Mouse (Mus musculus): Measurements from ENCODE around the gene Bag6. TPM values are rescaled to one million over a fixed set of nuclear protein-coding genes. Genes with fewer than 3 reads are reported as not detected.

The Bag6 gene
- polyA plus RNA-seq, 1 experiment: 194 TPM

GRCm38 (mm10) chr17:35139269-35139668 is 4.3 kb downstream of the Bag6 start:
- no peak overlapping the region for H3K27ac ChIP-seq (ENCODE audit: insufficient read depth, low read length)
- no peak overlapping the region for H3K4me3 ChIP-seq (ENCODE audit: insufficient read depth, low read length)
- TF ChIP-seq POLR2A (IDR thresholded peaks at IDR 0.05; ENCODE audit: extremely low read depth, insufficient read depth, low read length) (no peak), CTCF (IDR thresholded peaks at IDR 0.05; ENCODE audit: extremely low read depth, insufficient read depth, low read length) (no peak)

GRCm38 (mm10) chr17:35140490-35140996 is 5.6 kb downstream of the Bag6 start:
- TF ChIP-seq CTCF (IDR thresholded peaks at IDR 0.05; ENCODE audit: extremely low read depth, insufficient read depth, low read length): no peak
- TF ChIP-seq POLR2A (IDR thresholded peaks at IDR 0.05; ENCODE audit: extremely low read depth, insufficient read depth, low read length): no peak
- no peak overlapping the region for H3K27ac ChIP-seq (ENCODE audit: insufficient read depth, low read length)
- no peaks in the 10 kb centered on the region; the same call in 1 of the 2 replicates for H3K4me1 ChIP-seq (ENCODE audit: control insufficient read depth, insufficient read depth, low read length)
- no peak overlapping the region for H3K4me3 ChIP-seq (ENCODE audit: insufficient read depth, low read length)

More at GRCm38 (mm10) chr17:35139269-35139668, 4.3 kb downstream of the Bag6 start:
- H3K4me1 ChIP-seq (ENCODE audit: control insufficient read depth, insufficient read depth, low read length): no peaks in the 10 kb centered on the region; the same call in 1 of the 2 replicates

GRCm38 (mm10) chr17:35141971-35142370 is 7.0 kb downstream of the Bag6 start:
- no peak for TF ChIP-seq POLR2A (IDR thresholded peaks at IDR 0.05; ENCODE audit: extremely low read depth, insufficient read depth, low read length)
- no peak for TF ChIP-seq CTCF (IDR thresholded peaks at IDR 0.05; ENCODE audit: extremely low read depth, insufficient read depth, low read length)
- H3K4me1 ChIP-seq (ENCODE audit: control insufficient read depth, insufficient read depth, low read length): no peaks in the 10 kb centered on the region
- H3K27ac ChIP-seq (ENCODE audit: insufficient read depth, low read length): no peak overlapping the region
- no peak overlapping the region for H3K4me3 ChIP-seq (ENCODE audit: insufficient read depth, low read length)

GRCm38 (mm10) chr17:35146139-35146538 is 11.2 kb downstream of the Bag6 start:
- TF ChIP-seq CTCF (IDR thresholded peaks at IDR 0.05; ENCODE audit: extremely low read depth, insufficient read depth, low read length): no peak
- TF ChIP-seq POLR2A (IDR thresholded peaks at IDR 0.05; ENCODE audit: extremely low read depth, insufficient read depth, low read length): no peak
- H3K27ac ChIP-seq (ENCODE audit: insufficient read depth, low read length): no peak overlapping the region
- no peak overlapping the region for H3K4me3 ChIP-seq (ENCODE audit: insufficient read depth, low read length)
- no peaks in the 10 kb centered on the region for H3K4me1 ChIP-seq (ENCODE audit: control insufficient read depth, insufficient read depth, low read length)

- H3K4me1 ChIP-seq (ENCODE audit: control insufficient read depth, insufficient read depth, low read length): no peaks in the 10 kb centered on the region
- no peak overlapping the region for H3K4me3 ChIP-seq (ENCODE audit: insufficient read depth, low read length)
- TF ChIP-seq POLR2A (IDR thresholded peaks at IDR 0.05; ENCODE audit: extremely low read depth, insufficient read depth, low read length) (no peak), CTCF (IDR thresholded peaks at IDR 0.05; ENCODE audit: extremely low read depth, insufficient read depth, low read length) (no peak)
- H3K27ac ChIP-seq (ENCODE audit: insufficient read depth, low read length): no peak overlapping the region
Measured at GRCm38 (mm10) chr17:35147348-35147747, 12.4 kb downstream of the Bag6 start.

GRCm38 (mm10) chr17:35147922-35148639 is 13.1 kb downstream of the Bag6 start:
- Histone ChIP-seq H3K4me3 (ENCODE audit: insufficient read depth, low read length) (no peak overlapping the region), H3K4me1 (ENCODE audit: control insufficient read depth, insufficient read depth, low read length) (no peaks in the 10 kb centered on the region), H3K27ac (ENCODE audit: insufficient read depth, low read length) (no peak overlapping the region)
- 0 out of 2 replicates have a peak, but pooled peaks have one; percentile 25 for TF ChIP-seq POLR2A (IDR thresholded peaks at IDR 0.05; ENCODE audit: extremely low read depth, insufficient read depth, low read length)
- TF ChIP-seq CTCF (IDR thresholded peaks at IDR 0.05; ENCODE audit: extremely low read depth, insufficient read depth, low read length): no peak

- Histone ChIP-seq H3K4me3 (ENCODE audit: insufficient read depth, low read length) (no peak overlapping the region), H3K27ac (ENCODE audit: insufficient read depth, low read length) (no peak overlapping the region), H3K4me1 (ENCODE audit: control insufficient read depth, insufficient read depth, low read length) (no peaks in the 10 kb centered on the region)
- TF ChIP-seq CTCF (IDR thresholded peaks at IDR 0.05; ENCODE audit: extremely low read depth, insufficient read depth, low read length) (no peak), POLR2A (IDR thresholded peaks at IDR 0.05; ENCODE audit: extremely low read depth, insufficient read depth, low read length) (no peak)
Measured at GRCm38 (mm10) chr17:35152121-35152520, 17.1 kb downstream of the Bag6 start.

GRCm38 (mm10) chr17:35153077-35153476 is 18.1 kb downstream of the Bag6 start:
- TF ChIP-seq CTCF (IDR thresholded peaks at IDR 0.05; ENCODE audit: extremely low read depth, insufficient read depth, low read length): no peak
- no peak for TF ChIP-seq POLR2A (IDR thresholded peaks at IDR 0.05; ENCODE audit: extremely low read depth, insufficient read depth, low read length)
- no peaks in the 10 kb centered on the region for H3K4me1 ChIP-seq (ENCODE audit: control insufficient read depth, insufficient read depth, low read length)
- H3K4me3 ChIP-seq (ENCODE audit: insufficient read depth, low read length): no peak overlapping the region
- H3K27ac ChIP-seq (ENCODE audit: insufficient read depth, low read length): no peak overlapping the region

- TF ChIP-seq CTCF (IDR thresholded peaks at IDR 0.05; ENCODE audit: extremely low read depth, insufficient read depth, low read length) (no peak), POLR2A (IDR thresholded peaks at IDR 0.05; ENCODE audit: extremely low read depth, insufficient read depth, low read length) (no peak)
- Histone ChIP-seq H3K4me3 (ENCODE audit: insufficient read depth, low read length) (no peak overlapping the region), H3K4me1 (ENCODE audit: control insufficient read depth, insufficient read depth, low read length) (no peaks in the 10 kb centered on the region)
Measured at GRCm38 (mm10) chr17:35153931-35154330, 19.0 kb downstream of the Bag6 start.

GRCm38 (mm10) chr17:35154616-35155015 is 19.6 kb downstream of the Bag6 start:
- H3K4me1 ChIP-seq (ENCODE audit: control insufficient read depth, insufficient read depth, low read length): no peaks in the 10 kb centered on the region
- TF ChIP-seq POLR2A (IDR thresholded peaks at IDR 0.05; ENCODE audit: extremely low read depth, insufficient read depth, low read length): no peak
- no peak for TF ChIP-seq CTCF (IDR thresholded peaks at IDR 0.05; ENCODE audit: extremely low read depth, insufficient read depth, low read length)
- H3K4me3 ChIP-seq (ENCODE audit: insufficient read depth, low read length): no peak overlapping the region
- H3K27ac ChIP-seq (ENCODE audit: insufficient read depth, low read length): no peak overlapping the region

More at GRCm38 (mm10) chr17:35153931-35154330, 19.0 kb downstream of the Bag6 start:
- H3K27ac ChIP-seq (ENCODE audit: insufficient read depth, low read length): no peak overlapping the region

Measured in cortical plate, adult 2 months (tissue).